Mouse (Mus musculus) kidney, embryonic 16.5 days (tissue): Measurements from ENCODE around the gene Hadha. TPM values are rescaled to one million over a fixed set of nuclear protein-coding genes. Genes with fewer than 3 reads are reported as not detected.

Experiments used
- ATAC-seq: fragments of 200-750 bp; cut with Nextera tagmentation; 2 replicates; pipeline ENCODE4 v1.8.0; 2017; ENCODE audit warnings: moderate TSS enrichment; ENCODE audit not compliant: low FRiP score, low TSS enrichment
- H3K27ac ChIP-seq: fragments of 300-500 bp; sonication (generic); 2 replicates; pipeline ENCODE4 v1.5.1; 2014; ENCODE audit warnings: low read length
- H3K27me3 ChIP-seq: fragments of 300-500 bp; sonication (generic); 2 replicates; pipeline ENCODE4 v1.6.1; 2014; ENCODE audit warnings: low read length, control low read depth, mixed read lengths; ENCODE audit not compliant: insufficient read depth
- H3K36me3 ChIP-seq: fragments of 300-500 bp; sonication (generic); 2 replicates; pipeline ENCODE4 v1.6.1; 2014; ENCODE audit warnings: low read length, control low read depth, mixed read lengths; ENCODE audit not compliant: insufficient read depth
- H3K4me1 ChIP-seq: fragments of 300-500 bp; sonication (generic); 2 replicates; pipeline ENCODE4 v1.6.1; 2014; ENCODE audit warnings: low read length, control low read depth, mixed read lengths; ENCODE audit not compliant: insufficient read depth
- H3K4me2 ChIP-seq: fragments of 300-500 bp; sonication (generic); replicated peaks from 2 replicates; pipeline ENCODE4 v1.6.1; 2014; ENCODE audit warnings: low read depth, low read length
- H3K4me3 ChIP-seq: fragments of 300-500 bp; sonication (generic); 2 replicates; pipeline ENCODE4 v1.5.1; 2014; ENCODE audit warnings: mild to moderate bottlenecking, low read length
- H3K9ac ChIP-seq: fragments of 300-500 bp; sonication (generic); replicated peaks from 2 replicates; pipeline ENCODE4 v1.6.1; 2014; ENCODE audit warnings: low read length
- H3K9me3 ChIP-seq: fragments of 300-500 bp; sonication (generic); 2 replicates; pipeline ENCODE4 v1.6.1; 2016; ENCODE audit warnings: low read length, control low read depth
- WGBS: fragments of 180-500 bp; shearing (Covaris S2); extraction: QIAGEN DNeasy Blood & Tissue Kit; methylation state at CpG from one replicate; pipeline ENCODE4 v1.1.7; 2014; 5-methylcytosine and 5-hydroxymethylcytosine counted together
- polyA plus RNA-seq: library from polyadenylated mRNA; unstranded; fragments of >200 nt; fragmentation: Nextera tagmentation; extraction: Ambion mirVana; gene quantifications from 2 replicates; pipeline ENCODE4 v1.2.1, GENCODE M21; 2015

The Hadha gene
- polyA plus RNA-seq, 1 experiment from 2014 or later = 170 TPM

DNA sequence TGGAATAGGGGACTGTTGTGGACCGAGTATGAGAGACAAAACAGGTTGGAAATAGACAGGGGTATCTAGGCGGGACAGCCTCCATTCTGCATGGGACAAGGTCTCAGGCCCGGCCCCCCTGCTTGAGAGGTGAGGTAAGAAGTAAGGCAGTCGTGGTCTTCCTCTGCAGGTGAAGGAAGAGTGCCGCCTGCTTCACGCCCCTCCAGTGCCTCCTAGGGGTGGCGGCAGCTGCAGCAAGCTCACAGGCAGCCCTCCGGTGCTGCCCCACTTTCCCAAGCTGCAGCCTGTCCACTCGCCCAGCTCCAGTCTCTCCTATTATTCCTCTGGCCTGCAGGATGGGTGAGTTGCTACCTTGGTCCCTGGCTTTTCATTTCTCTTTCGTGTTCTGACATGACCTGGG is 39.2 kb downstream of the Hadha start:
- Histone ChIP-seq H3K4me2 (no peak overlapping the region), H3K27me3 (peaks cover 15% of the 10 kb centered on the region), H3K4me1 (peaks cover 18% of the 10 kb centered on the region), H3K36me3 (peaks cover 21% of the 10 kb centered on the region; the same call in 1 of the 2 replicates), H3K4me3 (no peak overlapping the region), H3K9ac (no peak overlapping the region), H3K9me3 (no peaks in the 10 kb centered on the region), H3K27ac (no peak overlapping the region)
- no peak for ATAC-seq
- 33% methylated on average over 10 of the region's 10 CpGs for WGBS

DNA sequence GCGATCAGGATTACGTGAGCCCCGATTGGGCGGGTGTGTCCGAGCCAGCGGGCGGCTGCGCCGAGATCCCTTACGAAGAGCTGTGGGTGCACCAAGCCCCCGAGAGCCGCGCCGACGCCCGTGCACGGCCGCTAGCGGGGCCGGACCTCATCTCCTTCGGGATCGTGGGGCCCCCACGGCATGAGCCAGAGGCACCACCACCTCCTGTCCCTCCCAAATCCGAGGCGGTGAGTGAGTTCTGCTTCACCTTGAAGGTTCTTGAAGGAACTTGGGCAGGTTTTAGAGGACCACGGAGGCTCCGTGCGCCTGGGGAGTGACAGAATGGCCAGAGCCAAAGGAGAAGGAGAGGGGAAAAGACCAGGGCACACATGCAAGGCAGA is 40.2 kb downstream of the Hadha start:
- ATAC-seq = no peak; the same call in 1 of the 2 replicates
- Histone ChIP-seq H3K9me3 (no peaks in the 10 kb centered on the region), H3K9ac (peak overlapping the region; percentile 73), H3K4me1 (peaks cover 28% of the 10 kb centered on the region), H3K4me2 (peak overlapping the region; percentile 94), H3K27me3 (peaks cover 15% of the 10 kb centered on the region), H3K4me3 (peak overlapping the region; percentile 60), H3K36me3 (peaks cover 15% of the 10 kb centered on the region; the same call in 1 of the 2 replicates), H3K27ac (no peak overlapping the region)
- 1% methylated on average over 28 of the region's 28 CpGs for WGBS

DNA sequence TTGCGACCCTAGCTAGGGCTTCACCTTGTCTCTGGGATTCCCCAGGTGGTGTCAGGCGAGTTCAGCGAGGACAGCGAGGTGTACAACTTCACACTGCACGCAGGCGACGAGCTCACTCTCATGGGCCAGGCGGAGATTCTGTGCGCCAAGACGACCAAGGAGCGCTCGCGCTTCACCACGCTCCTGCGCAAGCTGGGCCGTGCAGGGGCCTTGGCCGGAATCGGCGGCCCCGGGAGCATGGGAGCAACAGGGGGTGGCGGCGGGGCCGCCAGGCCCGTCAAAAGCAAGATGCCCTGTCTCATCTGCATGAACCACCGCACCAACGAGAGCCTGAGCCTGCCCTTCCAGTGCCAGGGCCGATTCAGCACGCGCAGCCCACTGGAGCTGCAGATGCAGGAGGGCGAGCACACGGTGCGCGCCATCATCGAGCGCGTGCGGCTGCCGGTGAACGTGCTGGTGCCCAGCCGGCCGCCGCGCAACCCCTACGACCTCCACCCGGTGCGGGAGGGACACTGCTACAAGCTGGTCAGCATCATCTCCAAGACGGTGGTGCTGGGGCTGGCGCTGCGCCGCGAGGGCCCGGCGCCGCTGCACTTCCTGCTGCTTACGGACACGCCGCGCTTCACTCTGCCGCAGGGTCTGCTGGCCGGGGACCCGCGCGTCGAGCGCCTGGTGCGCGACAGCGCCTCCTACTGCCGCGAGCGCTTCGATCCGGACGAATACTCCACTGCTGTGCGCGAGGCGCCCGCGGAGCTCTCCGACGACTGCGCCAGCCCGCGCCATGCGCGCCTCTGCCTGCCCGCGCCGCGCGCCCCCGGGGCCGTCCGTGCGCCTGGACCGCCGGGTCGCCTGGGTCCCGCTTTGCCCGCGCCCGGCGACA is 40.8 kb downstream of the Hadha start:
- H3K4me2 ChIP-seq = peak overlapping the region; percentile 94
- H3K27ac ChIP-seq = no peak overlapping the region
- WGBS = under 1% methylated on average over 103 of the region's 103 CpGs
- no peaks in the 10 kb centered on the region for H3K9me3 ChIP-seq
- H3K4me3 ChIP-seq = peak overlapping the region; percentile 60
- H3K9ac ChIP-seq = peak overlapping the region; percentile 73
- peaks cover 15% of the 10 kb centered on the region; the same call in 1 of the 2 replicates for H3K36me3 ChIP-seq
- H3K4me1 ChIP-seq = peaks cover 28% of the 10 kb centered on the region
- peaks cover 15% of the 10 kb centered on the region for H3K27me3 ChIP-seq
- peak; percentile 76 for ATAC-seq

DNA sequence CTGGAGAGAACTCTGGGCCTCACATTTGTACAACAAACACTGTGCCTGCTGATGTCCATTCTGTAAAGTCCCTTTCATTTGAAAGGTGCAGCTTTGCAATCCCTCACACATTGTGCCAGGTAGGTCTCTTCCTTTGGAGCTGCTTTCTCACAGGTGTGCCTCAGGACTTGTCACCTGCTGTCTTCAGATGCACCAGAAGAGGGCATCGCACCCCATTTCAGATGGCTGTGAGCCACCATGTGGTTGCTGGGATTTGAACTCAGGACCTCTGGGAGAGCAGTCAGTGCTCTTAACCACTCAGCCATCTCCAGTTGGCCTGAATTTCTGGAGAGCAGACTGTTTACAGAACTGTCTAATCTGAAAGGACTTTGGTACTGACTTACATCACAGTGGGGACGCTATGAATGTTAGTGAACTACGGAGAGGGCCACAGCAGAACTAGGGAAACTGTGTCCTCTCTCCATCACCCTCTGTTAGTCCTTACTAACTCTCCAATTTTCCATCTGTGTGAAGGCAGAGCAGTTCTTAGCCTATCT is 42.4 kb downstream of the Hadha start:
- no peak overlapping the region for H3K4me3 ChIP-seq
- WGBS = 85% methylated on average over 3 of the region's 3 CpGs
- no peak overlapping the region for H3K9ac ChIP-seq
- no peaks in the 10 kb centered on the region for H3K9me3 ChIP-seq
- H3K4me1 ChIP-seq = peaks cover 30% of the 10 kb centered on the region
- H3K27ac ChIP-seq = no peak overlapping the region
- no peak overlapping the region for H3K4me2 ChIP-seq
- H3K36me3 ChIP-seq = 0 out of 2 replicates have a peak, but pooled peaks cover 5% of the 10 kb centered on the region
- no peak for ATAC-seq
- peaks cover 15% of the 10 kb centered on the region for H3K27me3 ChIP-seq

DNA sequence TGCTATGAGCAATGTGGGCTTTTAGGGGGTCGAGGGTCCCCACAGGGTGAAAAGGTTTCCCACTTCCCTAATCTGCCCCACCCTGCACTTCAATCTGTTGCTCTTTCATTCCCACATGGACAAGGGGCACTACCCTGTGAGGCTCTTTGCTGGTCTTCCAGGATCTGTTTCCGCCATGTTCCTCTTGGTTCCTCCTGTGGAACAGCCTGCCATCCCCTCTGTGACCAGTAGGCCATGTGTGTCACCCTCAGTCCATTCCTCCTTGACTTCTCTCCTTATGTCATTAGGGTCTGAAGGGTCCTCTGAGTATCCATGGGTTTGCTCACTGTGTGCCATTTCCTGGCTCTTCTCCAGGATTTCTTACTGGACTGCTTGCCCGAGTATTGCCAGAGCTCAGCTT is 43.2 kb downstream of the Hadha start:
- ATAC-seq = no peak
- Histone ChIP-seq H3K4me1 (peaks cover 39% of the 10 kb centered on the region), H3K9me3 (no peaks in the 10 kb centered on the region), H3K27ac (no peak overlapping the region), H3K27me3 (peaks cover 22% of the 10 kb centered on the region), H3K36me3 (0 out of 2 replicates have a peak, but pooled peaks cover 3% of the 10 kb centered on the region), H3K9ac (no peak overlapping the region), H3K4me3 (no peak overlapping the region), H3K4me2 (no peak overlapping the region)
- 61% methylated on average over 3 of the region's 3 CpGs for WGBS

DNA sequence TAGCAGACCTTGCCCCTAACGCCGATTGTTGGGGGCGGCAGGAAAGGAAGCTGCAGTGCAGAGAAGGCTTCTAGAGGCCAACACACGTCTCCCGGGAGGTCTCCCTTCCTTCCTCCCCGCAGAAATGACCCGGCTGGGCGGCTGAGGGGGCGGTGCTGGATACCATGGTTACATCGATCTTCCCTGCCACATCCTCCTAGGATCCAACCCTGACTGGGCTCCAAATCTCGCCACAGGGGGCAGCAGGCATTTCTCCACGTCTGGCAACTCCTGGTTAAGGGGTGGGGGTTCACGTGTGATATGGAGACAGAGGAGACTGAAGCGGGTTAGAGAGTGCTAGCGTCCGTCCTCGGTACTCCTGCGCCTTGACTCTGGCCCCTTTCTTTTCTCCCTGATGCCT is 43.8 kb downstream of the Hadha start:
- under 1% methylated on average over 18 of the region's 18 CpGs for WGBS
- Histone ChIP-seq H3K27ac (no peak overlapping the region), H3K9me3 (no peaks in the 10 kb centered on the region), H3K27me3 (peaks cover 29% of the 10 kb centered on the region), H3K4me1 (peaks cover 43% of the 10 kb centered on the region), H3K9ac (peak overlapping the region; percentile 44), H3K36me3 (no peaks in the 10 kb centered on the region), H3K4me2 (peak overlapping the region; percentile 52), H3K4me3 (peak overlapping the region; percentile 27)
- ATAC-seq = peak; percentile 17; the same call in 1 of the 2 replicates

DNA sequence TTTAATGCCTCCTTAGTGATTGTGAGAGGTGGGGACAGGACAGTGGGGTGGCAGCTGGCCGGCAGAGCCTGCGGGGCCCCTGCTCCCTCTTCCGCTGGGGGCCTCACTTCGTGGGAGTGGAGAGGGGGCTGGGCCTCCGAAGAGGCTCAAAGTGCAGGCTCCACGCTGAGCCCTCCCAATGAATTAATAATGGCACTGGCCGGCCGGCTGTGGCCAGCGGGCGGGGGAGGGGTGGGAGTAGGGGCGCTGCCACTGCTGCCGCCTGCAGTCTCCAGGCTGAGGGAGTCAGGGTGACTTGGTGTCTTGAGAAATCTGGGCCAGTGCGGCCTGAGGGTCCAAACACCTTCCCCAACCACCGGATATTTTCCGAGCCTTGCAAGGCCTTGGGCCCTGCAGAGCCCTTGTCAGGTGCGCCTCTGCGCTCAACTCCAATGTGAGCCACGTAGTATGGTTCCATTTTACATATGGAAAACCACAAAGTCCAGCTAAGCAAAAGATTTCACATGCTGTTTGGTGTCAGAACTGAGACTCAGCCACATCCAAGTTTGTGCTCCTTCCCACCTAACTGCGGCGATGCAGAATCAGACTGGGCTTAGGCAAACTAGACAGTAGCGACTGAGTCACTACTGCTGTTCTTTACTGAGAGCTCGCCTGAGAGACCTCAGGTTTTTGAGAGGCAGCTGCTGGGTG is 44.4 kb downstream of the Hadha start:
- Histone ChIP-seq H3K27ac (peak overlapping the region; percentile 21; the same call in 1 of the 2 replicates), H3K4me1 (peaks cover 49% of the 10 kb centered on the region), H3K9me3 (no peaks in the 10 kb centered on the region), H3K4me3 (peak overlapping the region; percentile 27), H3K27me3 (peaks cover 35% of the 10 kb centered on the region), H3K36me3 (no peaks in the 10 kb centered on the region), H3K9ac (peak overlapping the region; percentile 44), H3K4me2 (peak overlapping the region; percentile 52)
- ATAC-seq = peak; percentile 17; the same call in 1 of the 2 replicates
- WGBS = 7% methylated on average over 22 of the region's 22 CpGs

DNA sequence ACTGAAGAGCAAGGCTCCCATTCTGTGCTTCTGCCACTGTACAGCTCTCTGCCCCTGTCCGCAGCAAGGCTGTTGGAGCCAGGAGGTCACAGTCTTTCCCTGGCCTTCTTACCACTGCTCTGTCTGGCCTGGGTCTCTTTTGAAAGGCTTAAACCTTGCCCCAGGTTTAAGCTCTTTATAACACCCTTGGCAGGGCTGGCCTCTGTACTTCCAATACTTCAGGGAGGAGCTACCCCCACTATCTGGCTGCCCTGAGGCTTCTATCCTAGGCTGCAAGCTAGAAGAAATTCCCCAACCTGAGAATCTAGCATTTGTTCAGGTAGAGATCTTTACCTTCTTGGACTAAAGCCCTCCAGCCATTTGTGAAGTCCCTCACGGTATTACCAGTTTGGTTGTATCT is 45.1 kb downstream of the Hadha start:
- Histone ChIP-seq H3K27me3 (peaks cover 41% of the 10 kb centered on the region), H3K9me3 (no peaks in the 10 kb centered on the region), H3K4me2 (no peak overlapping the region)

DNA sequence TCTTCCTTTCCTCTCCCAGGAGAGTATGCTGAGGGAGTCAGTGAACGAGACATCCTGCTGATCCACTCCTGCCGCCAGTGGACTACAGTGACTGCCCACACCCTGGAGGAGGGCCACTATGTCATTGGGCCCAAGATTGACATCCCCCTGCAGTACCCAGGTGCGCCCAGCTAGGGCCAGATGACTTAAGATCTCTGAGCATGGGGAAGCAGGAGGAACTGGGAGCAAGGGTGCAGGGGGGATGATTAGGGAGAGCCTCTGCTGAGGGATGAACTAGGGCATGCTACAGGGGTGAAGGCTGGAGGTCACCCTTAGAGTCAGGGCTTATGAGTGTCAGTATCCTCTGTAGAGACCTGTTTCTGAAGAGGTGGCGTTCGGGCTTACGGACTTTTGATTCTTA is 46.7 kb downstream of the Hadha start:
- no peak overlapping the region for H3K4me2 ChIP-seq
- peaks cover 48% of the 10 kb centered on the region for H3K27me3 ChIP-seq
- peaks cover 50% of the 10 kb centered on the region for H3K4me1 ChIP-seq
- H3K9me3 ChIP-seq = no peaks in the 10 kb centered on the region
- no peak for ATAC-seq
- no peak overlapping the region for H3K27ac ChIP-seq
- WGBS = 65% methylated on average over 6 of the region's 6 CpGs
- H3K36me3 ChIP-seq = no peaks in the 10 kb centered on the region
- no peak overlapping the region for H3K4me3 ChIP-seq
- no peak overlapping the region for H3K9ac ChIP-seq

More for the DNA sequence above, 45.1 kb downstream of the Hadha start:
- 43% methylated on average over 2 of the region's 2 CpGs for WGBS
- Histone ChIP-seq H3K4me1 (peaks cover 55% of the 10 kb centered on the region), H3K9ac (no peak overlapping the region), H3K36me3 (no peaks in the 10 kb centered on the region), H3K4me3 (no peak overlapping the region), H3K27ac (0 out of 2 replicates have a peak overlapping the region, but pooled peaks have one; percentile 9)
- ATAC-seq = no peak
